Mouse (Mus musculus): ENCODE data around the gene Nccrp1. TPM values are rescaled to one million over a fixed set of nuclear protein-coding genes. Genes with fewer than 3 reads are reported as not detected.
A peak's percentile ranks its signal among the peaks of the same experiment; 100 is the strongest.
"Not testable (repeated sequence)": the region's sequence is repeated elsewhere in the genome, so short reads cannot be mapped to it uniquely, and the experiment has no call there.

Gene Nccrp1
- total RNA-seq, 4 experiments from 2014 or later = not detected

DNA sequence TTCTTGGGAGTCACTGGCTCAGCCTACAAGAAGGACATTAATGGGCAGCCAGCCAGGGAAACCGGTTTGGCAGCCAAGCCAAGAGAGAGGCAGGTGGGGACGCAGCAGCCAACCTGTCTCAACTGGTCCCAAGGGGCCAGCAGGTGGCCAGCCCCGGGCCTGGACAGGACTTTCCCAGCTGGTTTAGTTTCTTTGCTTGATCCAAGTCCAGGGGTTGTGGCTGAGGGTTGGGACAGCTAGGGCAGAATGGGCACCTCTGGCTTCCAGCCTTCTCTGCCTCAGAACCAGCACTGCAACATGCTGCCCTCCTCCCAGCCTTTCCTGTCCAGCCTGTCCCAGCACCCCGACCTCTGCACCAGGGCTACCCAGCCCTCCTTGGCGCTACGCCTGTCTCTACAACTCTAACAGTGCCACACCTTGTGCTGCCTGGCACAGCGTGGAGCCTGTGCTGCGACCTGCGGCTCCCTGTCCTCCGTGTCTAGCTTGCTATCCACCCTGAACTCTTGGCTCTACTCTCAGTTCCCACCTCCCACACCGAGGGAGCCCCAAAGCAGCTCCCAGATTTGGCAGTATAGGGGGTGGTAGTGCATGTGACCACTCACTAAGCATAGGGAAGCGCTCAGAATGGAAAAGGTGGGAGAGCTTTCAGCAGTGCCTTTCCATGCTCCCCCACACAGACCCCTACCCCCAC lies 23.4 kb upstream of the Nccrp1 start:
- peak; percentile 69 to 78 for DNase-seq (ENCODE audit: low spot score in 2 of 2)

DNA sequence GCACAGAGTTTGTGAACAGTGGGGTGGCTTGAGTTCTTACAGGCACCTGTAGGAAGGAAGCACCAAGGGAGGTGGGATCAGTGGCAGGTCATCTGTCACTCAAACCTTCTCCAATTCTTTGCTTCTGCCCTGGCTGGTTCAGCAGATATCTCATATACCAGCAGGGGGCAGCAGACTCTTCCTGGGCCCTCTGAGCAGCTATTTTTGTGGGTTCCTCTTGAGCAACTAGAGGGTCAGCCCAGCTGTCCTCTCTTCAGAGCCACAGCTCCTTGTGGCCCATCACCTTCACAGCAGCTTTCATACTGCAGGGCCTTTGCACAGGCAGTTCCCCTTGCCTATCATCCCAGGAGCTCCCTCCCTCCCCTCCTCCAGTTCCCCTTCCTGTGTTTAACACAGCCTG lies 21.2 kb upstream of the Nccrp1 start:
- peak in 1 of 2 experiments; percentile 46 for DNase-seq (ENCODE audit: low spot score in 2 of 2)

DNA sequence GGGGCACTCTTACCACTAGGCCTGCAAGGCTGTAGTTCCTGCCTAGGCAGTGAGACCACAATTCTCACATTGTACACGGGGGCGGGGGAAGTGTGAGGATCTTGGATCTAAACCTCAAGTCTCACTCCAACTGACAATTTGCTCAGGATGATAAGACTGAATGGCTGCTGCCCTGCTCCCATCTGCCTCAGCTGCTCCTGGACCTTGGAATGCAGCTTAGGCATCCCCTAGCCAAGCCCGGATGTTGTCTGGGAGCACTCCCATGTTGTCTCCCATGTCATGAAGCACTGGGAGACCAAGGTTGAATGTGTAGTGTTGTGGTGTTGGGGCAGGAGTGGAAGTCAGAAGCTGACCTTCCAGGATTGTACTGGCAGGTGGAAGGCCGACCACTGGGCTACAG lies 20.5 kb upstream of the Nccrp1 start:
- DNase-seq (ENCODE audit: low spot score in 2 of 2) = no peak

DNA sequence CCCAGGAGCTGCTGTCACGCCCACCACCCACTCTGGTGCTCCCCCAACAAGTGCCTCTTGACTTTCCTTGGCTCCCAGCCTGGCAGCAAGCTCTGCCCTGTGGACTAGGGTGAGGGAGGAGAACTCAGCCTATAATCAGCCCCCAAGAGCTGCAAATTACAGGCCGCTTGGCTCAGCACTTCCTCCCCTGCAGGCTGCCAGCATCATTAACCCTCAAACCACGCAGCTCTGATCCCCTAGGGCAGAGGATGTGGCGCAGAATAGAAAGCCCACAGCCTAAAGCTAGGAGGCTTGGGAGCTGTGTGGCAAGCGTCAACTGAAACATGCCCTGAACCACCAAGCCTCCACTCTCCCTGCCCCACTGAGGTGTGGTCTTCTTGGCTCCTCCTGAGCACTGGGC lies 18.4 kb upstream of the Nccrp1 start:
- DNase-seq (ENCODE audit: low spot score in 2 of 2) = no peak

DNA sequence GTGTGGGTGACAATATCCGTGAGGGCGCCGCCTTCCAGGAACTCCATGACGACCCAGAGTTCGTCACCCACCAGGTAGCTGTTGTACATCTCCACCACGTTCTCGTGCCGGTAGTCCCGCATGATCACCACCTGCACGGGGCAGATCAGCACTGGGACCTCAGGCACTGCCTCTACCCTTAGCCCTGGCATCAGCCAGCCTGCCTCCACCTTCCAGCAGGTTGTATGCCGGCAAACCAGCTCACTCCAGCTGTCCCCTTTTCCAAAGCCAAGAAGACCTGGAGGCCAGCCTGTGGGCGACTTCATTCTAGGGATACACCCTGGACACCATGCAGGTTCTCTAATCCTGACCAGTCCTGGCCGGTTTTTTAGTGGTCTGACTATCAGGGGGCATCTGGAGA lies 15.9 kb upstream of the Nccrp1 start:
- no peak for DNase-seq (ENCODE audit: low spot score in 2 of 2)

DNA sequence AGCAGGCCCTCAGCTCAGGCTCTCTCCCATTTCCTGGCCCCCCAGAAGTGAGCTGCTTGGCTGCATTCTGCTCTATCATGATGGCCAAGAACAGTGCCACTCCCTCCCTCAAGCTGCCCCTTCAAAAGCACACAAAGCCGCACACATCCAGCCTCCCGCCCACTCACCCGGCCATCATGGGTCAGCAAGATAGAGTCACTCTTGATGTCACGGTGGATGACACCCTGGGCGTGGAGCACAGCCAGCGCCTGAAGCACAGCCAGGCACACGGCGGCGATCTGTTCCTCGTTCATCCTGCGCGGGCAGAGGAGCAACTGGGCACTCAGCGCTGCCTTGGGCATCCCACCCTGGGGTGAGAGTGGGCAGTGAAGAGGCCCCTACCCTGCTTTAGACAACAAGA lies 15.3 kb upstream of the Nccrp1 start:
- DNase-seq (ENCODE audit: low spot score in 2 of 2) = no peak

DNA sequence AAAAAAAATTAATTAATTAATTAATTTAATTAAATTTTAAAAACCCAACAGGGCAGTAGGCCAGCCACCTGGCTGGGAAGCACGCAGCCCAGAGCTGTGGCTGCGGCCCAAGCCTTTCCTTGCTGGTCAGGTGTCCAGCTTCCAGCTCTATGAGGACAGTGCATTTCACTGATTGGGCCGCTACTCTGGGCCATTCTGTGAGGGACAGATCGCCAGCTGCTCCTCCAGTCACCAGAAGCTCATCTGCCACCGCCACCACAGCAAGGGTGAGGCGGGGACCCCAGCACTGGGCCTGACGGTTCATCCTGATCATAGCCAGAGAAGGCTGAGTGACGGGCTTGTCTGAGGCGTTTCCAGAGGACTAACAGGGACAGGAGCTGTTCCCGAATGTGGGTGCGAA lies 14.9 kb upstream of the Nccrp1 start:
- DNase-seq (ENCODE audit: low spot score in 2 of 2) = no peak

DNA sequence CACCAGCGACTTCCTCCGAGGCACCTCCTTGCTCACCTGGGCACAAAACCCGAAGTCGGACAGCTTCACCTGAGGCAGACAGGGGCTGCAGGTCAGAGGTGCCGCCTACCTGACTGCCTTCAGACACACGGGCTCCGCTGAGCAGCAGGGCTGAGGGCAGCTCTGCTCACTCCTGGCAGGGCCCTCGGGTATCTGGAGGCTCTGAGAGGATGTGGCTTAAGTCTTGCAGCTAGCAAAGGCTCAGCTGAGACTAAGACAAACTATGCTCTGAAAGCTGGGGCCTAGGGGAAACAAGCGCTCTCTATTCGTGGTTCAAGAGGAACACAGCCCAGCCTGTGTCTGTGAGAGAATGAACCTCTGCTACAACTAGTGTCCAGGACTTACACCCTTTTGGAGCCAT lies 13.8 kb upstream of the Nccrp1 start:
- no peak for DNase-seq (ENCODE audit: low spot score in 2 of 2)

DNA sequence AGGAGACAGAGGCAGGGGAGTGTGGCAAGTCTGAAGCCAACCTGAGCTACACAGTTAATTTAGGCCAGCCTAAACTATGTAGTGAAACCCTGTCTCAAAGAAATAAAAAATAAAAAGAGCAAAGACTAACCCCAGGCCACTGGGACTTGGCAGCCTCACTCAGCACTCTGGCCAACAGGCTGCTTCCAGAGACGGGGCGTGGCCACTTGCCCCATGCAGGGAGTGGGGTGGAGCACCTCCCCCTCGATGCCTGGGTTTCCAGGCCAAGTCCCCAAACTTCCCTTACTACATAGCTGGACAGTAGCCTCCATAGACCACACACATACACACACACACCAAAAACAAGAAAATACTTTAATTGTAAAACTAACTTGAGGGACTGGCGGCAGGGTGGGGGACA lies 11.4 kb upstream of the Nccrp1 start:
- DNase-seq (ENCODE audit: low spot score in 2 of 2) = peak; percentile 48 to 64

DNA sequence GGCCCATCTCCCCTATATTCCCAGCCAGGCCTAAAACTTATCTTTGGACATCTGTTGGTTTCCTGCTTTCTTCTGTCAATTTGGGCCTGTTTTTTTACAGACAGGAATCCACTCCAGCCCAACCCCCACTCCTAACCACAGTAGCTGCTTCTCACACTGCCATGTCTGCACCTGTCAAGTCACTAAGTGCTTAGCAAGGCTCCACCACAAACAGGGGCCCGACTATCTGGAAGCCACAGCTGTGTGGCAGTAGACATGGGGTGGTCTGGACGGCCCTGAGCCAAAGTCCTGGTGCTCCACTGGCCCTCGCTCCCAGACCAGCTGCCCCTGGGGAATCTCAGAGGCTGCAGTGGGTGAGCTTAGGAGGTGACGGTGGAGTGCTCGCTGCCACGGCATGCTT lies 10.7 kb upstream of the Nccrp1 start:
- DNase-seq (ENCODE audit: low spot score in 2 of 2) = no peak

DNA sequence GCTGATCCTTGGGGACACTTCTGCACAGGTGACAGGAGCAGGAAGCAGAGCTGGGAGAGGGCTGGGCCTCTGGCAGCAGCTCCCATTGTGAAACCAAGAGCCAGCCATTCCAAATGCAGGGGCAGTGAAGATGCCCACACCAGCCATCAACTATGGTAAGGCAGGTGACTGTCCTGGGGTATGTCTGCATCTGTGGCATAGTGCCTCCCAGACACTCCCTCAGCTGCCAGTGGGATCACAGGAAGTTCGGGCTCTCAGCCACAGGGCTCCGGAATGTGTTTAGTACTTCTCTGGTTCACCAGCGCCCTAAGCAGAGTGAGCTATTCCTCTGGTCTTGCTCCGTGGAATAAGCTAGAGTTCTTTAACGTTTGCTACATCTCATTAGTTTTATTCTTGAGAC lies 10.0 kb upstream of the Nccrp1 start:
- no peak for DNase-seq (ENCODE audit: low spot score in 2 of 2)

DNA sequence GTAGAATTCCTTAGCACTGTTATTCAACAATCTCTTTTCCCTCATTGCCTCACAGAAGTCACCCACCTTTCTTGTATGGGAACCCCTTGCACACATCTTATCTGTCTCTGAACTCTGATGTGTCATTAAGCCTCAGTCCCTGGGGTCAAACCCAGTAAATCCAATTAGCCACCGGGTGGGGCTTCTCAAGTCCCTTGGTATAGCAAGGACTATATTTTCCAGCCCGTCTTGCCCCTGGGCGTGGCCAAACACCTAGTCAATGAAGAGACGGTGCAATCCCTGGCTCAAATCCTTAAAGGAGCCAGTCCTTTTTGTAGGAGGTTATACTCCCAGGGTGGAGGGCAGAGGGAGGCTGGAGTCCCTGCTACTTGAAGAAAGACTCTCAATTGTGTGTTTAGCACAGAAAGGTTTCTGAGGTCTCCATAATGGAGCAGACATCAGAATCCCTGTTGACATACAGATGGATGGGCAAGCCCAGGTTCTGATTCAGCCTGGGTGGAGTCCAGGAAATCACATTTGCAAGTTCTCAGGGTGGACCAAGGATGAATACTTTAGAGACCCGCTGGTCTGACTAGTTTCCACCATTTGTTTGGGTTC lies 9.0 kb upstream of the Nccrp1 start:
- DNase-seq (ENCODE audit: low spot score in 2 of 2) = no peak

DNA sequence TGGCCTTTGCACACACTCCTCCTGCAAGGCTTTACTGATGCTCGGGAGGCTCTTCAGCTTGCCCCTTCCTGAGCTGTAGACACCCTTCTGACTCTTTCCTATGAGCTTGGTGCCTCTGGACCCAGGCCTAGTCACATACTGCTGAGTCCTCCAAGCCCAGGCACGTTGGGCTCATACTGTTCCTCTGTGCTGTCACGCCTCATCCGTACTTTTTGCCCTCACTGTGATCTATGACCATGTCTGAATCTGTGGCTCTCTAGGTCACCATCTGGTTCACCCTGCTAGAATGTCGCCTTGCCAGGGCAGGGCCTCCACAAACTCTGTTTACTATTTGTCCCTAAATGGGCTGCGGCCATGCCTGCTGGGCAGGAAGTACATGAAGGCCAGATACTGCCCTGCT lies 6.0 kb upstream of the Nccrp1 start:
- DNase-seq (ENCODE audit: low spot score in 2 of 2) = no peak

DNA sequence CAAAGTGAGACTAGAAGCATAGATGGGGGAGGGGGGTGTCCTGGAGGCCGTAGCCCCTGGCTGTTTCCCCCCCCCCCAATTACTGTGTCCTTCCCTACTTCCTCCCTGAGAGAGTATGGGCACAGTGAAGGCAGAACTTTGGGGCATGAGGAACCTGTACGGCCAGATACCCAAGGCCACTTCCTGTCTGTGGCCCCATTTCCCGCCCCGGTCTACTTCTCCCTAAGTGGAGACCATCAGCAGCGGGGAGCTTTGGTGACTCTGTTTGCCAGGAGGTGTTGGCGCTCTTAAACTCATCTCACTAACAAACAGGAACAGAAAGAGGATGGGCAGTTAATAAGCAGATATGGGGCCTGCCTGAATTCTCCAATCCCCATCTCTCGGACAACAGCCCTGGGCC lies 574 bp upstream of the Nccrp1 start:
- no peak for DNase-seq (ENCODE audit: low spot score in 2 of 2)

DNA sequence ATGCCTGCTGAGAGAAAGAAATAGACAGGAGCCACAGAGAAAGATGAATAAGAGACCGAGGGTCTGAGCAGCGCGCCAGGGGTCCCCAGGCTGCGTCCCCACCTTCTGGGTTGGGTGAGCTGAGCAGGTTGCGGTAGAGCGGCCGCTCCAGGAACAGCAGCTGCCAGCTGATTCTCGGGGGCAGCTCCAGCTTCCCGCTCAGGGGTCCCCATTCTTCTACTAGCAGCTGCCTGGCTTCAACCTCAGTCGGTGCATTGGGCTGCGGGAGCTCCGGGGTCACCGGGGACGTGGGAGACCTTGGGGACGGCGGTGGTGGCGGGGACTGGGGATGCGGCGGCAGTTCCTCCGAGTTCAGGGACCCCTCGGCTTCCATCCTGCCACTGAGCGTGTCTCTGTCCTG lies 405 bp downstream of the Nccrp1 start:
- no peak for DNase-seq (ENCODE audit: low spot score in 2 of 2)

DNA sequence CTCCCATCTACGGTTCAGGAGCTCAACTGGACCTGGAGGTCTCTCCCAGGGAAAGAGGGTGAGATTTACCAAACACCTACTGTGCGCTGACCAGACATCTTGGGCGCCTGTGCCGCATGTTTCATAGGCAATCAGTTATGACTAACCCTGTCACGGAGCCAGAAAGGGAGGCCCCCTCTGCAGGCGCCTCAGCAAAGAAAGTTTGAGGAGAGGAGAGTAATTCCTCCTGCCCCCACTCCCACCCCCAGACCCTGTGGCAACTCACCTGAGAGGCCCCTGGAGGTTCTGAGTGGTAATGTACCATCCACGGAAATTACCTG lies 1.2 kb downstream of the Nccrp1 start:
- no peak for DNase-seq (ENCODE audit: low spot score in 2 of 2)

DNA sequence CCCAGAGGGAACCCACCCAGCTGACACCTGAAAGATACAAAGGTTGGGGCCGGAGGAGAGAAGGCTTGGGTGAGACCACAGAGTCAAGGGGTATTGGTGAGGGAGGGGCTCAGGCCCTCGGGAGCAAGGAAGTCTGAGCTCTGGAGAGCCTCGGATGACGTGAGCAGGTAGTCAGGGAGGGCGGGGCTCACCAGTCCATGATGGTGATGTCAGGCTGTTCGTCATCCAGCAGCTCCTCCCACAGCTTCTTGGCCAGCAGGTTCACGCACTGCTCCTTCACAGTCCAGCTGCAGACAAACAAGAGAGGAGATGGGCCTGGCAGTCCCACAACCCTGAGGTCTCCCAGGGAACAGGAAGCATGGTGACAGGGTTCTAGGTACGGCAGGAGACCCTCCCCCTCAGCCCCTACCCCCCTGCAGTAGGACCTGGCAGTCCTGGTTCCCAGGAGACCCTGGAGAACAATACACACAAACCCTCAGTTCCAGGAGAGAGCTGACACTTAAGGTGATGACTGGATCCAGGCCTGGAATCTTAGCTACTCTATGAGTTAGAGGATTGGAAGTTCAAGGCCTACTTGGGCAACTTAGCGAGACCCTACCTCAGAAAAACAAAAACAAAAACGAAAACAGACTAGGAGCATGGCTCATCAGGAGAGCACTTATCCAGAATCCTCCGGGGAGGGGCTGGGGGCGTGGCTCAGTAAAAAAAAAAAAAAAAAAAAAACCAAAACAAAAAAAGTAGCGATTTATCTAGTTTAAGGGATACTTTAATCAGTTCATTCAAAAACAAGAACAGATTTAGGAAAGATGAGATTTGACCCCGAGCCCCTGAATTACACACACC lies 1.8 kb downstream of the Nccrp1 start:
- no peak for DNase-seq (ENCODE audit: low spot score in 2 of 2)

DNA sequence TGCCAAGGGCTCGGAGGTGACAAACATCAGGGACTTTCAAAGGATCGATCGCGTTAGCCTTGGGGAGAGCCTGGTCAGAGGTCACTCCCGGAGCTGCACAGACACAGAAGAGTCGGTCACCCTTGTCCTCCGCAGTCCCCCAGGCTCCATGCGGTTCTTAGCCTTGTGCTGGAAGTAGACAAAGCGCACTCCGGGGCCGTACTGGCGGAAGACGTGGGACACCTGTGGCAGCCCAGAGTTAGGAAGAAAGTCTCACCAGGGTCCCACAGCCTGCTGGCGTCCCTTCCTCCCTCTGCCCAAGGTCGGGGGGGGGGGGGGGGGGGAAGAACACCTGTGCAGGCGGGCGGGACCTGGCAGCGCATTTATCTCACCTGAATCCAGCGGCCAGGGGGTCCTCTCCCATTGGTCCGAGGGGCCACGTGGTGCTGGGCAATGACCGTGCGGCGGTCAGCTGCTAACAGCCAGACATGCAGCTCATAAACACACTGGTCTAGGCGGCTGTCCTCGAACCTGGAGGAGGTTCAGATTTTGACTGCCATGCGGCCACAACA lies 2.9 kb downstream of the Nccrp1 start:
- no peak for DNase-seq (ENCODE audit: low spot score in 2 of 2)

DNA sequence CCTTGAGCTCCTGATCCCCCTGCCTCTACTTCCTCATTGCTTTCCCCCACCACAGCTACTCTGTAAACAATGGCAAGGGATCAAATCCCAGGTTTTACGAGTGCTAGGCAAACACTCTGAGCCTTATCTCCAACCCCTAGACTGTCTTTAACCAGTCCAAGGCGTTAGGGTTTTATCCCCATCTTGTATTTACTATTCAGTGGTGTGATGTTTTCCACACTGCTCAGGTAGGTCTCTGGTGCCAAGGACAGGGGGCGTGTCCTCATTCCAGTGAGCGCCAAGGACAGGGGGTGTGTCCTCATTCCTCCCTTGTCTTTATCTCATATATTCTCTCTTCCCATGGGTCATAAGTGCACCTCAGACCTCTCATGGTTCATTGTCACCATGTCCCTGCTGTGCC lies 6.5 kb downstream of the Nccrp1 start, which contains the start of gene Sycn:
Gene Sycn (plus strand): TSS at position 360 of the 400 bp plus-strand sequence.
- DNase-seq (ENCODE audit: low spot score in 2 of 2) = no peak

DNA sequence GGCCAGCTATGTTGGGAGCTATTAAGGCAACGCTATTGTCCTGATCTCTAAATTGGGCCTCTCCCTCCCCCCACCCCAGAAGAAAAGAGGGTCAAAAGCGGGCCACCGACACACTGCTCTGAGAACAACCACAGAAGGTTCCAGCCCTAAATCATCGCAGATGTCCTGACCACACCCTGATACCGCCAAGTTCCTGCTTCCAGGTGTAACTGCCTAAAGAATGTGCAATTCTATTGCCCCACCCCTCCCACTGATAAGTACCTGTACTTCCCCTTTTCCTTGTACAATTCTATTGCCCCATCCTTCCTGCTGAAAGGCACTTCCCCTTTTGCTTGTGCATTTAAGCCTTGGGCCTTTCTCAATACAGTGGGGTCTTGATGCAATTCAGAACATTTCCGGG lies 8.2 kb downstream of the Nccrp1 start:
- DNase-seq (ENCODE audit: low spot score in 2 of 2) = not testable (repeated sequence)

DNA sequence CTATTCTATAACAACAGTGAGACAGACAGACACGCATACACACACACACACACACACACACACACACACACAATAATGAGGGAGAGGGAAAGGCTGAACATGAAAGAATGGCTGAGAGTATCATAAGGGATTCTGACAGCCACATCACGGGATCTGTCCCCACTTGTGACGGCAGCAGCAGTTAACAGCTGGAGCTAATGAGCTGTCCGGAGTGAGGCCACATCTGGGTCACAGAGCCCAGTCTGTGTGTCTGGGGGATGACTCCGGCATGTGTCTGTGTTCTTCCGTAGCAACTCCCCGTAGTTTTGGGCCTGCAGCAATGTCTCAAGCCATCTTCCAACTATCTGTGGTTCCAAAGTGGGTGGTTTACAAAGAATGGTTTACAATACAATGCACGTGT lies 15.0 kb downstream of the Nccrp1 start:
- DNase-seq (ENCODE audit: low spot score in 2 of 2) = no peak

DNA sequence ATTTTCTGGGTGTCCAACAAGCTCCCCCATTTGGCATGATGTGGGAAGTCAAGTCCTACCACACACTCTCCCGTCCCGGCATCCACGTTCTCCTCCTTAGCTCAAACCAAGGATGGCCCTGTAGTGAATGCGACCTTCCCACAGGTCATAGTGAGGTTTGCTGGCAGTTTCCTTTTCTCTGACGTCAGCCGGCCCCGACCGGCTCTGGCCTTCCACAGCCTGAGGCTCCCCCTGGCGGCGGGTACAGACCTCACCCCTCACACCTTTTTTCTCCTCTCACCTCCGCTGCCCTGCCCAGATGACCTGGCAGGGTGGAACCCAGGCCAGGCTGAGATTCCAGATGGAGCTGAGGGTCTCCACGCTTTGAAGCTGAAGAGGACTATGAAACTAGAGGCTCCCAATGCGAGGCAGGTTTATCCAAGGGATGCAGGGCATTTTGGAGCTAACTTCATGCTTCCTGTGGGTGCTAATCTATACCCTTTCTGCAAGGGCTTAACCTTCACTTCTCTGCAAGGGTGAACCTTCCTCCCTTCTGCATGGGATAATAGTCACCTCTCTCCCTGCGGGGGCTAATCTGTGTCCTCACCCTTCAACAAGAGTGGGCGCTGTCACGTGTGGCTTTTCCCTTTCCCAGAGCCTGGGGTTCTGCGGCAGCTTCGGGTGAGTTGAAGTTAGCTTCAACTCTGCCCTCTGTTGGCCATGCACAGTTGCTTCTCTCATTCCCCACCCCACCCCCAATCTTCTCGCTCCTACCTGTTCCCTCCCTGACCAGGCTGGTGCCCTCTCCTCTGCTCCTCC lies 18.9 kb downstream of the Nccrp1 start:
- DNase-seq (ENCODE audit: low spot score in 2 of 2) = peak; percentile 46 to 57
